Mouse (Mus musculus) cerebellum, postnatal 4 days (tissue): ENCODE data around the gene Kif26b.
A peak's percentile ranks its signal among the peaks of the same experiment; 100 is the strongest.

Experiments used
- DNase-seq, 2 experiments: peaks; one replicate each; pipeline ENCODE4 v3.0.0; 2022; ENCODE audit warnings: low spot score in 2 of 2, mixed read lengths in 1 of 2

Gene Kif26b

GRCm38 (mm10) chr1:178540247-178540646 is 11.3 kb downstream of the Kif26b start:
- DNase-seq = no peak

GRCm38 (mm10) chr1:178542415-178542814 is 13.5 kb downstream of the Kif26b start:
- no peak for DNase-seq

GRCm38 (mm10) chr1:178542990-178543944 is 14.3 kb downstream of the Kif26b start:
- no peak for DNase-seq

- DNase-seq = no peak
These were observed 15.7 kb downstream of the Kif26b start for GRCm38 (mm10) chr1:178544585-178544984.

GRCm38 (mm10) chr1:178549576-178549975 is 20.7 kb downstream of the Kif26b start:
- no peak for DNase-seq

- no peak for DNase-seq
These were observed 21.6 kb downstream of the Kif26b start for GRCm38 (mm10) chr1:178550477-178551047.

GRCm38 (mm10) chr1:178552278-178552897 is 23.5 kb downstream of the Kif26b start:
- no peak for DNase-seq

- DNase-seq = no peak
These were observed 24.0 kb downstream of the Kif26b start for GRCm38 (mm10) chr1:178552898-178553284.

GRCm38 (mm10) chr1:178556226-178556625 is 27.3 kb downstream of the Kif26b start:
- DNase-seq = peak in 1 of 2 experiments; percentile 15

GRCm38 (mm10) chr1:178560043-178560442 is 31.1 kb downstream of the Kif26b start:
- DNase-seq = no peak

- DNase-seq = no peak
These were observed 34.9 kb downstream of the Kif26b start for GRCm38 (mm10) chr1:178563834-178564233.

- DNase-seq = no peak
These were observed 35.9 kb downstream of the Kif26b start for GRCm38 (mm10) chr1:178564800-178565199.

- DNase-seq = no peak
These were observed 39.9 kb downstream of the Kif26b start for GRCm38 (mm10) chr1:178568551-178569545.

GRCm38 (mm10) chr1:178571009-178571408 is 42.1 kb downstream of the Kif26b start:
- DNase-seq = no peak

- no peak for DNase-seq
These were observed 43.0 kb downstream of the Kif26b start for GRCm38 (mm10) chr1:178571885-178572444.

GRCm38 (mm10) chr1:178573406-178574032 is 44.6 kb downstream of the Kif26b start:
- no peak for DNase-seq

GRCm38 (mm10) chr1:178575706-178576105 is 46.8 kb downstream of the Kif26b start:
- no peak for DNase-seq

GRCm38 (mm10) chr1:178576926-178577325 is 48.0 kb downstream of the Kif26b start:
- DNase-seq = no peak

GRCm38 (mm10) chr1:178585366-178586020 is 56.6 kb downstream of the Kif26b start:
- no peak for DNase-seq
